In the genomic region with DNA sequence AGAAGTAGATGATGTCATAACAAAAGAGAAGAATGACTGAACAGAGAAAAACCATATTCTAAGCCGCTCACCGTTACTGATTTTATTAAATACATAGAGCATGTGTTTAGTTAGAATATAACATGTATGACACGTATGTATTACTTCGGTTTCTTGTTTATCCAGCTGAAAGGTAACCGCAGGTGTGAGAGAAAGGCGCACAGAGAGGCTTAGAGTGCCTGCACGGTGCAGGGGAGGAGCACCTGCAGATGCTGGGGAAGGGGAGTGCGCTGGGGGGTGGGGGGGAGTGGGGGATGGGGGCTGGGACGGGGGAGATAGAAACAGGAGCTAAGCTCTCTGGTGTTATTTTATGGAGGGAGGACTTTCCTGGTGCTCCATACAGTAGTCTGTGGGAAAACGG, we compare ENCODE assay signal across 13 mouse cellular contexts.
A peak's percentile ranks its signal among the peaks of the same experiment; 100 is the strongest.
DNase-seq lines count a peak whose midpoint lies in the region; ATAC-seq and TF ChIP-seq lines count a peak whose summit lies in the region.
"Had no signal": no experiment of that assay in that cellular context is flagged by ENCODE, and none has a peak within 500 bp of the region (broad histone marks: within the 10 kb centered on the region; RNA-seq: fewer than 3 reads in every experiment).

No protein-coding gene starts in this region.

- peaks cover 8% of the 10 kb centered on the region for H3K27me3 ChIP-seq in intestine, embryonic 14.5 days (replicated peaks; ENCODE audit: control insufficient read depth, insufficient read depth, low read length)
- H3K27me3 ChIP-seq in intestine, postnatal 0 days (replicated peaks; ENCODE audit: control insufficient read depth, insufficient read depth, low read length) = no peaks in the 10 kb centered on the region
- peaks cover 31% of the 10 kb centered on the region for H3K27me3 ChIP-seq in forebrain, embryonic 10.5 days (ENCODE audit: poor library complexity, severe bottlenecking)
- H3K27me3 ChIP-seq in hindbrain, postnatal 0 days (ENCODE audit: insufficient read depth, low read length) = no peaks in the 10 kb centered on the region
- H3K27me3 ChIP-seq in neural tube, embryonic 12.5 days (replicated peaks) = peaks cover 11% of the 10 kb centered on the region

- peaks cover 3% of the 10 kb centered on the region; the same call in 1 of the 2 replicates for H3K4me1 ChIP-seq in intestine, embryonic 14.5 days (replicated peaks; ENCODE audit: control insufficient read depth, insufficient read depth, low read length)
- no peaks in the 10 kb centered on the region for H3K4me1 ChIP-seq in intestine, postnatal 0 days (replicated peaks; ENCODE audit: control insufficient read depth, insufficient read depth, low read length)
- H3K4me1 ChIP-seq in forebrain, embryonic 10.5 days = peaks cover 21% of the 10 kb centered on the region
- peaks cover 10% of the 10 kb centered on the region; the same call in 1 of the 2 replicates for H3K4me1 ChIP-seq in hindbrain, postnatal 0 days (ENCODE audit: insufficient read depth, low read length)
- peaks cover 11% of the 10 kb centered on the region for H3K4me1 ChIP-seq in neural tube, embryonic 12.5 days

- TF ChIP-seq CTCF in intestine, postnatal 0 days (IDR thresholded peaks at IDR 0.05; ENCODE audit: low read depth) = no peak
- TF ChIP-seq CTCF in hindbrain, postnatal 0 days (IDR thresholded peaks at IDR 0.05; ENCODE audit: low read depth) = no peak

- H3K27ac ChIP-seq in intestine, embryonic 14.5 days (ENCODE audit: low read depth) = no peak overlapping the region
- H3K27ac ChIP-seq in intestine, postnatal 0 days (ENCODE audit: low read depth, low read length) = no peak overlapping the region
- no peak overlapping the region for H3K27ac ChIP-seq in forebrain, embryonic 10.5 days
- H3K27ac ChIP-seq in hindbrain, postnatal 0 days = no peak overlapping the region
- H3K27ac ChIP-seq in neural tube, embryonic 12.5 days = no peak overlapping the region

- peak overlapping the region; percentile 37 for H3K4me2 ChIP-seq in intestine, embryonic 14.5 days (ENCODE audit: low read length)
- H3K4me2 ChIP-seq in intestine, postnatal 0 days (replicated peaks; ENCODE audit: low read depth) = no peak overlapping the region
- peak overlapping the region; percentile 58 for H3K4me2 ChIP-seq in hindbrain, postnatal 0 days (ENCODE audit: low read depth, low read length)
- H3K4me2 ChIP-seq in neural tube, embryonic 12.5 days (replicated peaks) = peak overlapping the region; percentile 69

- no peak for ATAC-seq in intestine, embryonic 14.5 days (replicated peaks; ENCODE audit: low FRiP score, low TSS enrichment, low read depth)
- no peak for ATAC-seq in intestine, postnatal 0 days
- ATAC-seq in hindbrain, postnatal 0 days = peak; percentile 40; the same call in 1 of the 2 replicates
- ATAC-seq in neural tube, embryonic 12.5 days (ENCODE audit: low FRiP score, low read depth) = no peak
- ATAC-seq in erythroblast, adult 5-6 weeks (replicated peaks; ENCODE audit: low FRiP score, poor library complexity, severe bottlenecking) = no peak
- ATAC-seq: CD4-positive, CD25-positive, alpha-beta regulatory T cell, adult 4 months; inflammation-experienced regulatory T-cells, adult 6 months had no signal

- 13% methylated on average over 10 of the region's 10 CpGs for WGBS in intestine, embryonic 14.5 days
- WGBS in intestine, postnatal 0 days = 38% methylated on average over 10 of the region's 10 CpGs
- 17% methylated on average over 10 of the region's 10 CpGs for WGBS in forebrain, embryonic 10.5 days
- 16% methylated on average over 10 of the region's 10 CpGs for WGBS in hindbrain, postnatal 0 days
- WGBS in neural tube, embryonic 12.5 days = 20% methylated on average over 10 of the region's 10 CpGs

- no peaks in the 10 kb centered on the region for H3K36me3 ChIP-seq in intestine, embryonic 14.5 days (ENCODE audit: control insufficient read depth, insufficient read depth, low read length)
- H3K36me3 ChIP-seq in intestine, postnatal 0 days (ENCODE audit: control insufficient read depth, insufficient read depth) = peaks cover 20% of the 10 kb centered on the region
- H3K36me3 ChIP-seq in forebrain, embryonic 10.5 days (replicated peaks) = no peaks in the 10 kb centered on the region
- H3K36me3 ChIP-seq in hindbrain, postnatal 0 days (ENCODE audit: insufficient read depth, low read length) = no peaks in the 10 kb centered on the region
- H3K36me3 ChIP-seq in neural tube, embryonic 12.5 days = no peaks in the 10 kb centered on the region

- H3K4me3 ChIP-seq in intestine, embryonic 14.5 days (ENCODE audit: low read depth, low read length) = no peak overlapping the region
- no peak overlapping the region for H3K4me3 ChIP-seq in intestine, postnatal 0 days (ENCODE audit: low read depth, low read length)
- peak overlapping the region; percentile 50 for H3K4me3 ChIP-seq in forebrain, embryonic 10.5 days
- H3K4me3 ChIP-seq in hindbrain, postnatal 0 days (ENCODE audit: low read length) = peak overlapping the region; percentile 7
- no peak overlapping the region for H3K4me3 ChIP-seq in neural tube, embryonic 12.5 days
- H3K4me3 ChIP-seq: megakaryocyte, embryonic 14.5 days had no signal

- no peak overlapping the region for H3K9ac ChIP-seq in intestine, embryonic 14.5 days (ENCODE audit: low read length)
- H3K9ac ChIP-seq in intestine, postnatal 0 days (ENCODE audit: low read depth, low read length) = no peak overlapping the region
- H3K9ac ChIP-seq in hindbrain, postnatal 0 days (replicated peaks; ENCODE audit: low read length) = peak overlapping the region; percentile 22; the same call in 1 of the 2 replicates
- H3K9ac ChIP-seq in neural tube, embryonic 12.5 days = no peak overlapping the region

- H3K9me3 ChIP-seq in intestine, embryonic 14.5 days (ENCODE audit: control insufficient read depth, low read length) = no peaks in the 10 kb centered on the region
- H3K9me3 ChIP-seq in intestine, postnatal 0 days (ENCODE audit: control insufficient read depth) = no peaks in the 10 kb centered on the region
- no peaks in the 10 kb centered on the region for H3K9me3 ChIP-seq in forebrain, embryonic 10.5 days
- no peaks in the 10 kb centered on the region for H3K9me3 ChIP-seq in hindbrain, postnatal 0 days (ENCODE audit: low read length)
- no peaks in the 10 kb centered on the region for H3K9me3 ChIP-seq in neural tube, embryonic 12.5 days

- no peak for DNase-seq in intestine, embryonic 14.5 days (ENCODE audit: low spot score)
- DNase-seq in forebrain, embryonic 10.5 days (ENCODE audit: extremely low spot score, low spot score) = no peak
- no peak for DNase-seq in hindbrain, postnatal 0 days (ENCODE audit: low spot score)
- no peak for DNase-seq in cerebellum, postnatal 25 days
- no peak for DNase-seq in kidney, adult 8-10 months
- DNase-seq: cerebellum, adult 11 months; thymus, adult 2 months had no signal

Comparison
In these comparisons a context has a peak if more than half of its experiments do, and no peak if none do; other contexts are left out.
1. H3K4me3 ChIP-seq: peak in forebrain, embryonic 10.5 days (single experiment) and hindbrain, postnatal 0 days (single experiment); none in intestine, embryonic 14.5 days (single experiment), intestine, postnatal 0 days (single experiment) and neural tube, embryonic 12.5 days (single experiment).